Mouse (Mus musculus): Measurements from ENCODE around the gene Hdac2.

Gene Hdac2

GRCm38 (mm10) chr10:36974086-36974675 is at the start of gene Hdac2:
Hdac2 (plus strand) TSS chr10:36974544.
- DNase-seq (ENCODE audit: low spot score) = peak; percentile 82

DNA sequence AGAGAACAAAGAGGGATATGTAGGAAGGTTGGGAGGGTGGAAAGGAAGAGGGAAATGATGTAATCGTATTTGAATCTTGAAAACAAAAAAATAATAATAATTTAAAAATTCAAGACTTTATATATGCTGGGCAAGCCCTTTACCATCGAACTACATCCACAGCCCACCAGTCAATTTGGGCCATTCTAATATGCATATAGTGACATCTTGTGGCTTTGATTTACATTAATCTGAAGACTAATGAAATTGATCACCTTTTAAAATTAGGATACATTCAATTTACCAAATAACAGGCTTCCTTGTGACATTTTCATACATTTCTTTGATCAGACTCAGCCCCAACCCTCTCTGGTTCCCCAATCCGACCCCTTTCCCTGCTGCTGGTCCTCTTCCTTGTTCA is 46.1 kb upstream of the Hdac2 start:
- DNase-seq (ENCODE audit: low spot score) = no peak

- no peak for DNase-seq (ENCODE audit: low spot score)
Measured at GRCm38 (mm10) chr10:36935863-36936262, 38.5 kb upstream of the Hdac2 start.

DNA sequence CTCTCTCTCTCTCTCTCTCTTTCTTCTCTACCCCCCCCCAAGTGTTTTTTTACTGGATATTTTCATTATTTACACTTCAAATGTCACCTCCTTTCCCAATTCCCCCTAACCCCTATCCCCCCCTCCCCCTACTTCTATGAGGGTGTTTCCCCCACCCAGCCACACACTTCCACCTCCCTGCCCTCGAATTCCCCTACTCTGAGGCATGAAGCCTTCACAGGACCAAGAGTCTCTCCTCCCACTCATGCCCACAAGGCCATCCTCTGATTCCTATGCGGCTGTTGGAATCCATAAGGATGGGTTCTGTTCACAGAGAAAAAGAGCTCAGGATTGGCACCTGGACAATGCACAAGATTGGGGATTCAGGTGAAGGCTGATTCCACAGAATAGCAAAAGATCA is 38.1 kb upstream of the Hdac2 start:
- DNase-seq (ENCODE audit: low spot score) = no peak

DNA sequence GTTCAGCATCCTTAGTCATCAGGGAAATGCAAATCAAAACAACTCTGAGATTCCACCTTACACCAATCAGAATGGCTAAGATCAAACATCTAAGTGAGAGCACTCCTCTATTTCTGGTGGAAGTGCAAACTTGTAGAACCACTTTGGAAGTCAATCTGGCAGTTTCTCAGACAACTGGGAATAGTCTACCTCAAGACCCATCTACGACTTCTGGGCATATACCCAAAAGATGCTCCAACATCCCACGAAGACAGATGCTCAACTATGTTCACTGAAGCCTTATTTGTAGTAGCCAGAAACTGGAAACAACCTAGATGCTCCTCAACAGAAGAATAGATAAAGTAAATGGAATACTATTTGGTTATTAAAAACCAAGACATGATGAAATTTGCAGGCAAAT is 22.6 kb upstream of the Hdac2 start:
- no peak for DNase-seq (ENCODE audit: low spot score)

GRCm38 (mm10) chr10:36952622-36953021 is 21.7 kb upstream of the Hdac2 start:
- no peak for DNase-seq (ENCODE audit: low spot score)

DNA sequence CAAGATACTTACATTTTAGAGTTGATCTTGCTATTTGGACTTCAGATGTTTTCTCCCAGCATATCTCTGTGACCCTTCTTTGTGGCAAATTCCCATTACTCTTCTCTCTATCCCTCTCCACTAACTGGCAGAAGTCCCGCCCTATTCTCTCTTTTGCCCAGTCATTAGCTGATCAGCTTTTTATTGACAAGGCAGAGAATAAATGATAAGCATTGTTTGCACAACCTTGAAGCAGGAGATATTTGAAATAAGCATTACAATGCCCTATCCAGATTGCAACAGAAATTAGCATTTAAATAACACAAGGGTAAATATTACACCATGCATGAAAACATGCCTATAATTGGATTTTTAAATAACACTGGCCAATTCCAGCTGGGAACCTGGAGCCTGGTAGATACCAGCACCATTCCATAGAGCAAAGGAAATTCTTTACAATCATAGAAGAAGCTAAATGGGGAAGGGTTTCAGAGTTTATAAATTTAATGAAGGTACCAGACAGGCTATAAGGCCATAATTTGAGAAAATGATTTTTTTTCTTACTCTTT is 14.7 kb upstream of the Hdac2 start:
- DNase-seq (ENCODE audit: low spot score) = no peak

DNA sequence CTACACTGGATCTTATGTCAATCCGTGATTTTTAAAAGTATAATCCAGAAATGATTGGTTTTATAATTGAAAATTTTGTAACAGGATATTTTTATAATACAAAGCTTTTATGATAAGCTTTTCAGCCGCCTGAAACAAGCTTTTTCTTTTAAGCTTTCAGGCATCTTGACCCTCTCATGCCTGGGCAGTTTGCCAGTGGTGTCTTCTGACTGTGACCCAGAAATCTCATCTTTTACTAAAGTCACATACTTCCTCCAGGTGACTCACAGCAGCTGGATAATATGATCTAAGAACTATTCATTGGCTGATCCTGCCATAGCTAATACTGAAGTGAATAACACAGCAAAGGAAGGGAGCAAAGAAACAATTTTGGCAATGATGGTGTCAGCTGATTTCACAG is 9.9 kb upstream of the Hdac2 start:
- no peak for DNase-seq (ENCODE audit: low spot score)

GRCm38 (mm10) chr10:36974676-36975520 is 554 bp downstream of the Hdac2 start:
- DNase-seq (ENCODE audit: low spot score) = peak; percentile 45

DNA sequence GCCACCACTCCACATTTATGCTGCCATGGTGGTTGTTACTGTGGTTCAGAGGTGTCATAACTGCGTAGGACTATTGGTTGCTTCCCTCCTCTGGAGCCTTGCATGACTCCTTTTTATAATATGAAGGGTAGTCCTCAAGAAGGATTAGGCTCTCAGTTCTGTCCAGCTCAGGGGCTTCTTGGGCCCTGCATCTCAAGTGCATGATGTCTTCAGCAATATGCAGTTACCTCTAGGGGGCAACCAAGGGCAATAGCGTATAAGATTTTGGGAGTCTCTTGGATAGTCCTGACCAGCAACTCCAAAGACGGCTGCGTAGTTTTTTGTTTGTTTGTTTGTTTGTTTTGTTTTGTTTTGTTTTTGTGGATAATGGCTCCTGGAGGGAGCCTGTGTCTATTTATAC is 7.5 kb downstream of the Hdac2 start:
- no peak for DNase-seq (ENCODE audit: low spot score)

DNA sequence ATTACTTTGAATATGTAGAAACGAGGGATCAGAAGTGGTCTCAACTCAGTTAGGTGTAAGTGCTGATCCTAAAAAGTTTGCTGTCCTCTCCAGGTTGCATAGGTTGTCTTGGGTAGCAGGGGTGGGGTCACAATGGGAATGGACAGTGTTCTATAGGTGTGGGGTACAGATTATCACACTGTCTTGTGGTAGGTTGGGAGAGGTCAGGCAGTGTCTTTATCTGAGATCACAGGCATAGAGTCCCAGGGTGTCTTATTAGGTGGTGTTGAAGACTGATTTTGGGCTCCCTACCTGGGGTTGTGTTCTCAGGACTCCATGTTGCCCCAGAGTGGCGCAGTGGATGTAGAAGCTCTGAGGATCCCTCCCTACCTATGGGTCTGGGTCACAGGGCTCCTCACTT is 17.8 kb downstream of the Hdac2 start:
- no peak for DNase-seq (ENCODE audit: low spot score)

GRCm38 (mm10) chr10:37000839-37001238 is 26.5 kb downstream of the Hdac2 start:
- no peak for DNase-seq (ENCODE audit: low spot score)

DNA sequence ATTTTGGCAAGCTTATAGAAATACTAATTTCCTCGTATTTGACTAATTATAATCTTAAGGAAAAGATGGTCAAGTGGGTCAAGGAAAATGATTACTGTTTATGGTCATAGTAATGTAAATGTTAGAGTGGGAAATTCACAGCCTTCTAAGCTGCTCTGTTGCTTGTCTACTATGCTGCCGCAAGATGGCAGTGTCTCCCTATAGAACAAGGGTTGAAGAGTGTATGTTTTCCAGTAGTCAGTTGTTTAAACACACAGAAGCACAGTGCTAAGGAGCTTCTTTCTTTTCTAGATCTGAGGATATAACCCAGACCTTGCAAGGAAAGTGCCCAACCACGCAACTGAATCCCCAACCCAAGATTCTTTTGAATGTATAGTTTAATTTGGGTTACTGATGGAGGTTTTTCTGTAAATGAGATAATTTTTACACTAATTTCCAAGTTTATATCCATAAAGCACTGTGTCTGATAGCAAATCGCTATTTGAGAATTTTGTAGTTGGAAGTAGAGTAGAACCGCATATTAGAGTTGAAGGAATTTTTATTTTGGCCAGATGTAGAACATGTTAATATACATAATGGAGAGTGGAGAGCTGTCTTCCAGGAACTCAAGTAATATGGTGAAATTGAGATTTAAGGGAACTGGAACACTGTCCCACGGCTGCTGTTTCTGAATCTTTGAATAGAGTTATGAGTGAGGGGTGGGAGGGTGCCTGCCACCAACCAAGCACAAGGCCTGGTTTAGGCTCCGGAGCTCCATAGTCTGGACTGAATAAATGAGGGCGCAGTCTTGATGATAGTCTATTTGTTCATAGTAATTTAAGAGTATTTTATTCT is 40.1 kb downstream of the Hdac2 start:
- peak; percentile 65 for DNase-seq (ENCODE audit: low spot score)

- no peak for DNase-seq (ENCODE audit: low spot score)
Measured at GRCm38 (mm10) chr10:37015729-37016128, 41.4 kb downstream of the Hdac2 start.

DNA sequence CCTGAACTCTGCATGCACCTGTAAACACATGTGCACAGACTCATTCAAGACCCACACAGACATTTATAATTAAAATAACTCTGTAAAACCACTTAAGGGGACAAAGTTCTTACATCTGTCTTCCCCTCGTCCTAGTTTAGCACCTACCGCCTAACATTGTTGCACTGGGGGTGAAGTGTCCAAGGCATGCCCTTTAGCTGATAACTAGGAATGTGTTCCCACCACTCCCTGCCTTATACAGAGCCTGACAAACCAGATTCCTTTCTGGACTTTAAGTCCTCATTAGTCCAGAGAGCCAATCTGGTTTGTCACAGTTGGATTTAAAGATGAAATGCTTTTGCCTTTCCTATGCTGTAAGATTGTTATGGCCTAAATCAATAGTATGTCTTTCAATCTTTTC is 41.9 kb downstream of the Hdac2 start:
- no peak for DNase-seq (ENCODE audit: low spot score)

DNA sequence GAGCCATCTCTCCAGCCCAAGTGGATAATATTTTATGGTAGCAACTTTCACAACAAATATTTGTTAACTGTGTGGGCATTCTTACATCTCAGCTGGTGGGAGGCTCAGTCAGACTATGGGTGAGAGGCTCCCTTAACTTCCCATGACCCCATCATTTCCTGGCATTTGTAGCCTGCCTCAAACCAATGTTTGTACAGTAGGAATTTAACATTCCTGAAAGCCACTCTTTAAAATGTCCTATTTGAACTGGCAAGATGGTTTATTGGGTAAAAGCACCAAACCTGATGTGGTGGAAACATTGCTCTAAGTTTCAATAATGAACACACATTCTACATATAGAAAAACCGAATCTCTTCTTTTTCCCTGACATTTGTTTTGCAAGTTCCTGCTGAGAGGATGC is 50.0 kb downstream of the Hdac2 start:
- DNase-seq (ENCODE audit: low spot score) = no peak

GRCm38 (mm10) chr10:37028651-37029050 is 54.3 kb downstream of the Hdac2 start:
- no peak for DNase-seq (ENCODE audit: low spot score)

DNA sequence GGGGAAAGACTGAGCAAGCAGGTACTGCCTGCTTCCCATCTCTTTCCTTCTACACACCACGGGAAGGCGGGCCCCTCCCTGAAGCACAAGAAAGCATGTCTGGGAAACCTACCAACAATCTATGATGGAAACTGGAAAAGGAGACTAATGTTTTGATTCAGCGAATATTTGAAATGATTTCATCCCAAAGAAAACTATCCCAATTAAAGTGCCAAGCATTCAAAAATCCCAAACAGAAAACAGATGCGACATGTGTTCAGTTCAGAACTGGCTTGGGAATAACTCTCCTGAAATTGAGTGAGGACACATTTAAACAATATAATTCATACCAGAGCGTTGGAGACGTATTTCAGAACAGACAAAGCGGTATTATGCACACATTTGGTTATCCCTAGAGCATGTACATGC is 60.8 kb downstream of the Hdac2 start:
- DNase-seq (ENCODE audit: low spot score) = no peak

DNA sequence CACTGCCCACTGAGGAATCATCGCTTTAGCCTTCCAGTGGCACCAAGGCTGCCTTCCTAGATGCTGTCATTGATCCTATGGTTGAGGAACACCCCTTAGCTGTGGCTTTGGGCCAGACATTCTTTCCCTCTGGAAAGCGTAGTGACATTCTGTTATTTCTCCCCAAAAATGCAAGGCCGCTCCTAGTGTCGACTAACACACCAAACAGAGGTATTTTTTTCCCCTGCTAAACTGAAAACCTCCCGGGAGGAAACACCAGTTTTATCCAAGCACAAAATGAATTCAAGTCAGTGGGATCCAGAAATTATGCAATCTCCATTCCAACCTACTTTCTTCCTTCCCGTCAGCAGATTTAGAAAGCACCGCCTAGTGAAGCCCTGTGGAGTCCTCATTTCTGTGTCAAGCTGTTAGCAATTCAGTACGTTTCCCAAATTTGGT is 73.3 kb downstream of the Hdac2 start:
- no peak for DNase-seq (ENCODE audit: low spot score)
